Mouse (Mus musculus) cerebellum, postnatal 36 days (tissue): ENCODE measurements around the gene Mrpl21.

ENCODE experiments used
- DNase-seq, 2 experiments: peaks; one replicate each; pipeline ENCODE4 v3.0.0; 2021 to 2022; ENCODE audit warnings: mixed read lengths in 2 of 2

Gene Mrpl21

GRCm38 (mm10) chr19:3282572-3283467 lies at the start of gene Mrpl21, which contains the start of gene Ighmbp2:
TSS of gene Mrpl21 (plus strand) at chr19:3282901.
TSS of gene Ighmbp2 (minus strand) at chr19:3283017.
- DNase-seq, result peak; percentile 91 to 96

- DNase-seq, result no peak
Measured at GRCm38 (mm10) chr19:3260016-3260415, 22.7 kb upstream of the Mrpl21 start.

GRCm38 (mm10) chr19:3260591-3260990 lies 22.1 kb upstream of the Mrpl21 start:
- no peak for DNase-seq

- no peak for DNase-seq
Measured at GRCm38 (mm10) chr19:3261336-3261735, 21.4 kb upstream of the Mrpl21 start.

- DNase-seq, result no peak
Measured at GRCm38 (mm10) chr19:3261764-3262525, 20.8 kb upstream of the Mrpl21 start.

GRCm38 (mm10) chr19:3264348-3264747 lies 18.4 kb upstream of the Mrpl21 start:
- peak in 1 of 2 experiments; percentile 1 for DNase-seq

- no peak for DNase-seq
Measured at GRCm38 (mm10) chr19:3265180-3265579, 17.5 kb upstream of the Mrpl21 start.

- DNase-seq, result peak in 1 of 2 experiments; percentile 1
Measured at GRCm38 (mm10) chr19:3266136-3266535, 16.6 kb upstream of the Mrpl21 start.

- peak in 1 of 2 experiments; percentile 1 for DNase-seq
Measured at GRCm38 (mm10) chr19:3266676-3267075, 16.0 kb upstream of the Mrpl21 start.

GRCm38 (mm10) chr19:3267340-3267739 lies 15.4 kb upstream of the Mrpl21 start:
- DNase-seq, result peak in 1 of 2 experiments; percentile 0

- no peak for DNase-seq
Measured at GRCm38 (mm10) chr19:3268218-3268980, 14.3 kb upstream of the Mrpl21 start.

- no peak for DNase-seq
Measured at GRCm38 (mm10) chr19:3269279-3269678, 13.4 kb upstream of the Mrpl21 start.

GRCm38 (mm10) chr19:3269803-3270202 lies 12.9 kb upstream of the Mrpl21 start:
- DNase-seq, result no peak

GRCm38 (mm10) chr19:3271366-3271765 lies 11.3 kb upstream of the Mrpl21 start:
- no peak for DNase-seq

GRCm38 (mm10) chr19:3273331-3273730 lies 9.4 kb upstream of the Mrpl21 start:
- DNase-seq, result no peak

- DNase-seq, result no peak
Measured at GRCm38 (mm10) chr19:3275744-3276365, 6.8 kb upstream of the Mrpl21 start.

GRCm38 (mm10) chr19:3281886-3282285 lies 815 bp upstream of the Mrpl21 start:
- DNase-seq, result no peak

GRCm38 (mm10) chr19:3289006-3289405 lies 6.3 kb downstream of the Mrpl21 start:
- peak; percentile 37 to 41 for DNase-seq

GRCm38 (mm10) chr19:3292028-3292427 lies 9.3 kb downstream of the Mrpl21 start:
- DNase-seq, result peak; percentile 47 to 48

GRCm38 (mm10) chr19:3292993-3293392 lies 10.3 kb downstream of the Mrpl21 start:
- DNase-seq, result no peak

GRCm38 (mm10) chr19:3295245-3295644 lies 12.5 kb downstream of the Mrpl21 start:
- DNase-seq, result no peak

GRCm38 (mm10) chr19:3297034-3297433 lies 14.3 kb downstream of the Mrpl21 start:
- DNase-seq, result no peak
